Mouse (Mus musculus): ENCODE measurements around the gene Tox2.

The Tox2 gene

DNA sequence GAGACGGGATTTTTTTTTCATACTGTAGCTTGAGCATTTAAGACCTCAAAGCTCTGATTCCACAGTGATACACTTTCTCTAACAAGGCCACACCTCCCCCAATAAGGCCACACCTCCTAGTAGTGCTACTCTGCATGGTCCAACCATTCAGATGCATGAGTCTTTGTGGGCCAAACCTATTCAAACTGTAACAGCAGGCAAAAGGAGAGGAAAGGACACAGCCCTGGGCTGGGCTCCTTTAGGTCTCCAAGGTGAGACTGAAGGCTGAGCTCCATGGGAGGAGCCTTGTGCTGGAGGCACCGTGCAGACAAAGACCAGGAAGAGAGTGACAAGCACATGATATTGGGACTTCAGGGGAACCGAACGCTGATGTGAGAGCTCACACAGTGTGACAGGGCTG, 114.4 kb downstream of the Tox2 start:
- no peak for DNase-seq (ENCODE audit: low read depth, low spot score)

DNA sequence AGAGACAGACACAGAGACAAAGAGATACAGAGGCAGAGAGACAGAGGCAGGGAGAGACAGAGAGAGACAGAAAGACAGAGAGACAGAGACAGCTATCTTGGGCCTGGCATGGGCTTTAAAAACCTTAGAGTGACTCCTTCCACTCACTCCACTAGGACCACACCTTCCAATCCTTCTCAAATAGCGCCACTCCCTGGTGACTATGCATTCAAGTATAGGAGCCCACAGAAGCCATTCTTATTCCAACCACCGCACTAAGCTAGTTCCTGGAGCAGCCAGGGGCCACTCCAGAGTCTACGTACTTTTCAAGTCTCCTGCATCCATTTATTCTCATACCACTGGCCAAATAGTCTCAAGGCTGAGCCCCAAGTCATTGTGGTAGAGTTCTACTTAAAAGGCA, 115.9 kb downstream of the Tox2 start:
- DNase-seq (ENCODE audit: low read depth, low spot score): no peak

GRCm38 (mm10) chr2:163323163-163323562, 120.2 kb downstream of the Tox2 start:
- DNase-seq (ENCODE audit: low read depth, low spot score): no peak

DNA sequence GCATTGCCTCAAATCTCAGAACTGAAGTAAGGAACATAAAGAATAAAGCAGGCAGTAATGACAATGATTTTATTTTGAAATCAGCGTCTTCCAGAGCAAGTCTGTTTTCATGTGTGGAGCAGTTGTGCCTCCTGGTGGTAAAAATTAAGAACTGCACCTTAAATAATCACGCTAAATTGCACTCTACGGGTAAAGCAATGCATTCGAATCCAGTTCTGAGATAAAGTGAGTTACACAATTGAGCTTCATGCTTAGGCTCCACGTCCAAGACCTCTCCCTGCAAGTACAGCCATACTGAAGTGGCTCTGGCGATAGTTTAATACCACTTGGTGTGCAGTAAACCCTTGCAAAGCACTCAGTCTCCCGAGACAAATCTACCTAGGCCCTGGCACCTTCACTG, 127.8 kb downstream of the Tox2 start:
- no peak for DNase-seq (ENCODE audit: low read depth, low spot score)

- DNase-seq (ENCODE audit: low read depth, low spot score): no peak
These were observed 128.5 kb downstream of the Tox2 start for GRCm38 (mm10) chr2:163331423-163331822.

DNA sequence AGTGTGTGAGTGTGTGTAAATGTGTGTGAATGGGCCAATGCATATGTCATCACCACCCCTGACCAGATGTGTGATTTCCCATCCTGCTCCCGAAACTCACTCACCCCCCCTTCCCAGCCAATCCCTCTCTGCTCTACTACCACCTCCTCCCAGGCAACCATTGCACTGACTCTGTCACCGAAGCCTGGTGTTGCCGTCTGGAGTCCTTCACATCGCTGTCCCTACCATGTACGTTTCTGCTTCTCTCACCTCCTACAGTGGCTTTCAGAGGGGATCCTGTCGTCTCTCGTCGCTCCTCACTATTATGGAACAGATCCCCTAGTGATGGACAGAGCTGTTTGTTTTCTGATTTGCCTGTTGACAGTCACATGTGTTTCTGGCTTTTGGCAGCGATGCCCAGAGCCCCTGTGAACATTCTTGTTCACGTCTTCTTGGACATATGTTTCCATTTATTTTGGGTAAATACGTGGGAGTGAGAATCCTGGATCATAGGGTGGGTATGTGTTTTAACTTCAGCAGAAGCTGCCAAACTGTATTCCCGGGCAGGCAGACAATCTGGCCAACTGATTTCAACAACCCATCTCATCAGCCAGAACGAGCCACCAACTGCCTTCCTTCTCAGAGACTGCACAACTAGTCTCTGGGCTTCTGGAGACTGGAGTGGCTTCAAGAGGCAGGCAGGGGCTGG, 129.6 kb downstream of the Tox2 start:
- DNase-seq (ENCODE audit: low read depth, low spot score): no peak

GRCm38 (mm10) chr2:163340263-163340662, 137.3 kb downstream of the Tox2 start:
- DNase-seq (ENCODE audit: low read depth, low spot score): peak; percentile 79

GRCm38 (mm10) chr2:163343671-163344070, 140.7 kb downstream of the Tox2 start:
- no peak for DNase-seq (ENCODE audit: low read depth, low spot score)

- no peak for DNase-seq (ENCODE audit: low read depth, low spot score)
These were observed 142.2 kb downstream of the Tox2 start for GRCm38 (mm10) chr2:163344976-163345660.

DNA sequence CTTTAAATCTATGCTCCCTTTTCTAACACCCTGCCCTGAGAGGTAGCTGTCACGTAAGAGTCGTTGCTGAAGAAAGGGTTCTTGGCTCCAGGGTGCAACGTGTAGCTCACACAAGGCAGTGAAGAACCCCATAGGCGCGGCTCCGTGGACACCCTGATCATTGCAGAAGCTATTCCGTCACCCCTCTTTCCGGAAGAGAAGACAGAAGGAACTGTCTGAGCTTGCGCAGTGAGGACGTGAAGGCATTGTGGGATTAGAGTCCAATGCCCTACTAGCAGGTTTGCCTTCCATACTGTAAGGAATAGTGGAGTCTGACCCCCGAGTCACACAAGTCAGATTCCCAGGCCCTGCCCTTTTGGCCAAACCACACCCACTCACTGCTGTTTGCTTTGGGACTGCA, 143.6 kb downstream of the Tox2 start:
- DNase-seq (ENCODE audit: low read depth, low spot score): no peak

GRCm38 (mm10) chr2:163347517-163348184, 144.7 kb downstream of the Tox2 start:
- no peak for DNase-seq (ENCODE audit: low read depth, low spot score)

GRCm38 (mm10) chr2:163348677-163349076, 145.8 kb downstream of the Tox2 start:
- DNase-seq (ENCODE audit: low read depth, low spot score): no peak

- peak; percentile 63 for DNase-seq (ENCODE audit: low read depth, low spot score)
These were observed 146.5 kb downstream of the Tox2 start for GRCm38 (mm10) chr2:163349411-163349810.

- DNase-seq (ENCODE audit: low read depth, low spot score): no peak
These were observed 147.5 kb downstream of the Tox2 start for GRCm38 (mm10) chr2:163350443-163350842.

DNA sequence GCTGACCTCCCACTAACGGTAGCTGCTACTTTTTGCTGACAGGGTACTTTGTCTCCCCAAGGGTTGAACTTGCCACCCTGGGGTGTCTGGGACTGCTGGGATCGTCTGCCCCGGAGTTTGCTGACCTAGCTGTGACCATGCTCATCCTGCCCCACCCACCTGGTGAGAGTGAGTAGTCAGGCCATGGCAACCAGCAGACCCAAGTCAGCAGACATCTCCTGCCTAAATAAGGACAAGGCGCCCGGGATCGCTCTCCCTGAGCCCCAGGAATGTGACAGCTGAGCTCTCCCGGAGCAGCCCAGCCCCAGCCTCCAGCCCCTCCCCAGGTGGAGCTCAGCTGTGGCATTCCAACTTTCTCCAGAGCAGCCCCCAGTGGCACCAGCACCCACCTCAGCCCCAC, 150.8 kb downstream of the Tox2 start:
- peak; percentile 89 for DNase-seq (ENCODE audit: low read depth, low spot score)

GRCm38 (mm10) chr2:163355666-163356065, 152.7 kb downstream of the Tox2 start:
- DNase-seq (ENCODE audit: low read depth, low spot score): no peak

GRCm38 (mm10) chr2:163356113-163356840, 153.4 kb downstream of the Tox2 start:
- no peak for DNase-seq (ENCODE audit: low read depth, low spot score)

- DNase-seq (ENCODE audit: low read depth, low spot score): no peak
These were observed 155.7 kb downstream of the Tox2 start for GRCm38 (mm10) chr2:163358662-163359061.

DNA sequence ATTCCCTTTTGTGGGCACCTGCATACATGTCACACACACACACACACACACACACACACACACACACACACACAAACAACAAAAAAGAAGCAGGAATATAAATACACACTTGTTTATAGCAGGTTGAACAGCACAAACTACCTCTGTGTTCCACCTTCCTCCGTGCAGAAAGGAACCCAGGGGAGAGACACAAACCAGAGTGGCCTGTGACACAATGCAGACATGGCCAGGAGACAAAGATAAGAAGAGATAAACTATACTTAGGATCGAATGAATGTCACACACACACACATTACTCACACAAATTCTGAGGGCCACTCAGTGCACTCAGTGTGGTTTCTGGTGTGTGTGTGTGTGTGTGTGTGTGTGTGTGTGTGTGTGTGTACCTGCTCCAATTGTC, 156.3 kb downstream of the Tox2 start:
- no peak for DNase-seq (ENCODE audit: low read depth, low spot score)

DNA sequence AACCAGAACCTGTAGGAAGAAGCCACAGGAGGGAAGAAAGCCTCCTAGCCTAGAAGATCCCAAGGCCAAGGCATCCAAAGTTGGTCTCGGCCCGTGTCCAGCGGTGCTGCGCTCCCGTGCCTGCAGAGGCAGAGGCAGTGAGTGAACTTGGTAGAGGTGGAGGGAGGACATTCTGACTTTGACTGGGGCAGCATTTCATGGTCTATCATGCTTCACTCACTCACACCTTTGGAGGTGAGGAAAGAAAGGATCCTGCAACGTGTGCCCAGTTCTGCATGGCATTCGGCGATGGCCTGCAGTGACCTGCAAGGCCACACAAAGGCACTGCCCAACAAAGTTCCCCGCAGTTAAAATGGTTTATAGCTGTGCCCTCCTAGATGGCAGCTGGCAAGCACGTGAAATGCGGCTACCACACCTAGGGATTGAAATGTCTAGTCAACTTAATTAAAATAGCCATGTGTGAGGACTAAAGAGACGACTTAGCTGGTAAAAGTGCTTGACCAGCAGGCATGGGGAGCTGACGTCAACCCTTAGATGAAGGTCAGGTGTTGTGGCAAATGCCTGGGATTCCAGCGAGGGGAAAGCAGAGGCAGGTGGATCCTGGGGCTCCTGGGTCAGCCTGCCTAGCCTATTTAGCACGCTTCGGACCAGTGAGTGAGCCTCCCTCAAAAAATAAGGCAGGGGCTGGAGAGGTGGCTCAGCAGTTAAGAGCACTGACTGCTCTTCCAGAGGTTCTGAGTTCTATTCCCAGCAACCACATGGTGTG, 158.1 kb downstream of the Tox2 start:
- no peak for DNase-seq (ENCODE audit: low read depth, low spot score)

Measured in skeletal muscle tissue, adult 2 months (tissue).